Comparison of ENCODE assay signal across 8 mouse cellular contexts in the genomic region with DNA sequence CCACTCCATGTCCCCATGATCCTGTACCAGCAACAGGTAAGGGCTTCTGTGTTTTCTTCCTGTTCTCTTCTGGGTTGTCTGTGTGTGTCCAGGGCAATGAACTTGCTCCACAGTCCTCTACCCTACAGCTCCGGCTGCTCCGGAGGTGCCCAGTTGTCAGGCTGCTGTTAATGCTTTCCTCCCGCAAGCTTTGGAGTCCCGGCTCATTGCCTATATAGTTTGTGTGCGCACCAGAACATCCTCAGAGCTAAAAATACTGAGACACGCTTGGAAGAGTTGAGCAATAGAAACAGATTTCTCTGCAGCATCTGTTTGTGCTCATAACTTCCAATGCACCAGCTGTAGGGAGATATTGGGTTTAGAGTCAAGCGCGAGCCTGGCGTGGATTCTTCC. TPM values are rescaled to one million over a fixed set of nuclear protein-coding genes. Genes with fewer than 3 reads are reported as not detected.
DNase-seq lines count a peak whose midpoint lies in the region; ATAC-seq lines count a peak whose summit lies in the region.

No protein-coding gene starts in this region.

- WGBS in kidney, embryonic 16.5 days, result under 1% methylated on average over 9 of the region's 9 CpGs
- WGBS in heart, embryonic 10.5 days, result 2% methylated on average over 9 of the region's 9 CpGs
- WGBS in liver, embryonic 11.5 days, result 2% methylated on average over 9 of the region's 9 CpGs

- DNase-seq in kidney, postnatal 4 days, result no peak
- no peak for DNase-seq in heart, embryonic 10.5 days (ENCODE audit: low spot score)
- DNase-seq in liver, embryonic 11.5 days (ENCODE audit: low spot score), result no peak
- peak; percentile 33 for DNase-seq in right cerebral cortex, adult 18-20 months
- DNase-seq in cerebellum, adult 11 months, result no peak
- no peak for DNase-seq in embryo, embryonic 9.5 days (ENCODE audit: extremely low spot score)

- H3K36me3 ChIP-seq in kidney, embryonic 16.5 days (ENCODE audit: insufficient read depth, low read length), result no peaks in the 10 kb centered on the region
- H3K36me3 ChIP-seq in heart, embryonic 10.5 days, result no peaks in the 10 kb centered on the region
- no peaks in the 10 kb centered on the region for H3K36me3 ChIP-seq in liver, embryonic 11.5 days (ENCODE audit: control insufficient read depth, insufficient read depth, low read length)

- ATAC-seq in kidney, embryonic 16.5 days (ENCODE audit: low FRiP score, low TSS enrichment), result peak; percentile 77
- ATAC-seq in common myeloid progenitor, adult 5-6 weeks (replicated peaks; ENCODE audit: low read depth, poor library complexity, severe bottlenecking), result peak; percentile 40
- peak; percentile 61 for ATAC-seq in liver, embryonic 11.5 days (replicated peaks; ENCODE audit: low FRiP score)

- no peak overlapping the region for H3K27ac ChIP-seq in kidney, embryonic 16.5 days (ENCODE audit: low read length)
- 0 out of 2 replicates have a peak overlapping the region, but pooled peaks have one; percentile 24 for H3K27ac ChIP-seq in heart, embryonic 10.5 days
- no peak overlapping the region for H3K27ac ChIP-seq in liver, embryonic 11.5 days (ENCODE audit: low read depth, low read length)

- H3K9ac ChIP-seq in kidney, embryonic 16.5 days (replicated peaks; ENCODE audit: low read length), result peak overlapping the region; percentile 64
- no peak overlapping the region for H3K9ac ChIP-seq in liver, embryonic 11.5 days (ENCODE audit: low read depth, low read length)

- H3K4me3 ChIP-seq in kidney, embryonic 16.5 days (ENCODE audit: low read length), result peak overlapping the region; percentile 65
- H3K4me3 ChIP-seq in heart, embryonic 10.5 days, result peak overlapping the region; percentile 73
- H3K4me3 ChIP-seq in liver, embryonic 11.5 days (ENCODE audit: low read depth, low read length), result peak overlapping the region; percentile 49

- H3K4me1 ChIP-seq in kidney, embryonic 16.5 days (ENCODE audit: insufficient read depth, low read length), result peaks cover 7% of the 10 kb centered on the region; the same call in 1 of the 2 replicates
- no peaks in the 10 kb centered on the region for H3K4me1 ChIP-seq in heart, embryonic 10.5 days
- peaks cover 4% of the 10 kb centered on the region; the same call in 1 of the 2 replicates for H3K4me1 ChIP-seq in liver, embryonic 11.5 days (replicated peaks; ENCODE audit: control insufficient read depth, insufficient read depth, low read length)

- H3K9me3 ChIP-seq in kidney, embryonic 16.5 days (ENCODE audit: low read length), result no peaks in the 10 kb centered on the region
- no peaks in the 10 kb centered on the region for H3K9me3 ChIP-seq in heart, embryonic 10.5 days
- H3K9me3 ChIP-seq in liver, embryonic 11.5 days (ENCODE audit: control insufficient read depth, low read length), result no peaks in the 10 kb centered on the region

- peak overlapping the region; percentile 96 for H3K4me2 ChIP-seq in kidney, embryonic 16.5 days (replicated peaks; ENCODE audit: low read depth, low read length)
- H3K4me2 ChIP-seq in liver, embryonic 11.5 days, result peak overlapping the region; percentile 96

- peaks cover 5% of the 10 kb centered on the region for H3K27me3 ChIP-seq in kidney, embryonic 16.5 days (ENCODE audit: insufficient read depth, low read length)
- no peaks in the 10 kb centered on the region for H3K27me3 ChIP-seq in heart, embryonic 10.5 days (ENCODE audit: insufficient read depth, poor library complexity, severe bottlenecking)
- peaks cover 16% of the 10 kb centered on the region for H3K27me3 ChIP-seq in liver, embryonic 11.5 days (replicated peaks; ENCODE audit: control insufficient read depth, insufficient read depth, low read length)

RNA-seq across cellular contexts. Expression of a gene that starts 0.3 kb away (rescaled TPM):
- 1.6 TPM in 2 replicates for polyA plus RNA-seq in kidney, embryonic 16.5 days (2015; fragmentation: Nextera tagmentation; extraction: Ambion mirVana)
- total RNA-seq in common myeloid progenitor, adult 5-6 weeks (2017), result 2.2 and 2.6 TPM in 2 replicates
- polyA plus RNA-seq in heart, embryonic 10.5 days (2016; fragmentation: Nextera tagmentation; extraction: Ambion mirVana), result 2.1 and 2.2 TPM in 2 replicates
- polyA plus RNA-seq in liver, embryonic 11.5 days (2014; fragmentation: Nextera tagmentation; extraction: Ambion mirVana), result 0.32 and 0.33 TPM in 2 replicates
